Mouse (Mus musculus) neural tube, embryonic 10.5 days (tissue): ENCODE measurements around the gene Ctnna3.
"Not testable (repeated sequence)": the region's sequence is repeated elsewhere in the genome, so short reads cannot be mapped to it uniquely, and the experiment has no call there.

Experiments
- DNase-seq: peaks from one replicate; pipeline ENCODE4 v3.0.0-alpha.2; 2017; ENCODE audit warnings: low spot score; ENCODE audit errors: extremely low spot score

Gene Ctnna3

GRCm38 (mm10) chr10:63429785-63430305 lies at the start of gene Ctnna3:
Gene Ctnna3, plus strand, starts transcription at chr10:63430098.
- peak; percentile 89 for DNase-seq

- DNase-seq = peak; percentile 24
These were observed 48.2 kb upstream of the Ctnna3 start, which contains the start of gene Sirt1 for GRCm38 (mm10) chr10:63381498-63382280. Gene Sirt1, minus strand, starts transcription at chr10:63381704.

GRCm38 (mm10) chr10:63382372-63383279 lies 47.3 kb upstream of the Ctnna3 start, which contains the start of gene Dnajc12:
Gene Dnajc12, plus strand, starts transcription at chr10:63382443.
- DNase-seq = peak; percentile 79

- DNase-seq = not testable (repeated sequence)
These were observed 44.0 kb upstream of the Ctnna3 start for GRCm38 (mm10) chr10:63385897-63386296.

- peak; percentile 62 for DNase-seq
These were observed 43.5 kb upstream of the Ctnna3 start for GRCm38 (mm10) chr10:63386444-63386843.

GRCm38 (mm10) chr10:63386991-63387390 lies 42.9 kb upstream of the Ctnna3 start:
- no peak for DNase-seq

GRCm38 (mm10) chr10:63388948-63389347 lies 41.0 kb upstream of the Ctnna3 start:
- no peak for DNase-seq

GRCm38 (mm10) chr10:63396963-63397362 lies 32.9 kb upstream of the Ctnna3 start:
- DNase-seq = no peak

GRCm38 (mm10) chr10:63402731-63403504 lies 27.0 kb upstream of the Ctnna3 start:
- no peak for DNase-seq

- DNase-seq = no peak
These were observed 26.3 kb upstream of the Ctnna3 start for GRCm38 (mm10) chr10:63403636-63404035.

- no peak for DNase-seq
These were observed 19.5 kb upstream of the Ctnna3 start for GRCm38 (mm10) chr10:63410162-63410956.

GRCm38 (mm10) chr10:63411674-63412073 lies 18.2 kb upstream of the Ctnna3 start:
- not testable (repeated sequence) for DNase-seq

GRCm38 (mm10) chr10:63412756-63413155 lies 17.1 kb upstream of the Ctnna3 start:
- no peak for DNase-seq

- DNase-seq = no peak
These were observed 14.6 kb upstream of the Ctnna3 start for GRCm38 (mm10) chr10:63415287-63415686.

GRCm38 (mm10) chr10:63415850-63416249 lies 14.0 kb upstream of the Ctnna3 start:
- DNase-seq = no peak

GRCm38 (mm10) chr10:63417061-63417460 lies 12.8 kb upstream of the Ctnna3 start:
- no peak for DNase-seq

GRCm38 (mm10) chr10:63421739-63422735 lies 7.9 kb upstream of the Ctnna3 start, which contains the start of gene Gm7075:
Gene Gm7075, minus strand, starts transcription at chr10:63421789.
- peak; percentile 40 for DNase-seq

GRCm38 (mm10) chr10:63422736-63422992 lies 7.2 kb upstream of the Ctnna3 start:
- DNase-seq = no peak
